Mouse (Mus musculus) liver, embryonic 15.5 days (tissue): ENCODE measurements around the gene Tmem100. TPM values are rescaled to one million over a fixed set of nuclear protein-coding genes. Genes with fewer than 3 reads are reported as not detected.

ENCODE experiments used
- ATAC-seq: fragments of 200-750 bp; cut with Nextera tagmentation; 2 replicates; pipeline ENCODE4 v1.8.0; 2017; ENCODE audit warnings: moderate number of reproducible peaks, mild to moderate bottlenecking, moderate library complexity; ENCODE audit not compliant: insufficient read depth
- H3K27ac ChIP-seq: fragments of 300-500 bp; sonication (generic); replicated peaks from 2 replicates; pipeline ENCODE4 v1.5.1; 2015; ENCODE audit warnings: mild to moderate bottlenecking, inconsistent platforms
- H3K27me3 ChIP-seq: fragments of 300-500 bp; sonication (generic); 2 replicates; pipeline ENCODE4 v1.6.1; 2015; ENCODE audit warnings: mild to moderate bottlenecking, inconsistent platforms
- H3K36me3 ChIP-seq: fragments of 300-500 bp; sonication (generic); replicated peaks from 2 replicates; pipeline ENCODE4 v1.6.1; 2015; ENCODE audit warnings: moderate library complexity, mild to moderate bottlenecking, inconsistent platforms
- H3K4me1 ChIP-seq: fragments of 300-500 bp; sonication (generic); replicated peaks from 2 replicates; pipeline ENCODE4 v1.6.1; 2015; ENCODE audit warnings: inconsistent platforms
- H3K4me2 ChIP-seq: fragments of 300-500 bp; sonication (generic); 2 replicates; pipeline ENCODE4 v1.6.1; 2015; ENCODE audit warnings: moderate library complexity, mild to moderate bottlenecking, inconsistent platforms
- H3K4me3 ChIP-seq: fragments of 300-500 bp; sonication (generic); replicated peaks from 2 replicates; pipeline ENCODE4 v1.5.1; 2015; ENCODE audit warnings: mild to moderate bottlenecking, inconsistent platforms
- H3K9ac ChIP-seq: fragments of 300-500 bp; sonication (generic); 2 replicates; pipeline ENCODE4 v1.6.1; 2015; ENCODE audit warnings: moderate library complexity, mild to moderate bottlenecking, inconsistent platforms
- H3K9me3 ChIP-seq: fragments of 300-500 bp; sonication (generic); replicated peaks from 2 replicates; pipeline ENCODE4 v1.6.1; 2016; ENCODE audit warnings: inconsistent platforms
- WGBS: fragments of 180-500 bp; shearing (Covaris S2); methylation state at CpG from one replicate; pipeline ENCODE4 v1.1.7; 2015; ENCODE audit warnings: mixed read lengths; ENCODE audit not compliant: insufficient replicate concordance; 5-methylcytosine and 5-hydroxymethylcytosine counted together
- polyA plus RNA-seq: library from polyadenylated mRNA; unstranded; fragments of >200 nt; fragmentation: Nextera tagmentation; extraction: Ambion mirVana; gene quantifications from 2 replicates; pipeline ENCODE4 v1.2.1, GENCODE M21; 2015

Gene Tmem100
- polyA plus RNA-seq, 1 experiment from 2014 or later, result 0.48 TPM

DNA sequence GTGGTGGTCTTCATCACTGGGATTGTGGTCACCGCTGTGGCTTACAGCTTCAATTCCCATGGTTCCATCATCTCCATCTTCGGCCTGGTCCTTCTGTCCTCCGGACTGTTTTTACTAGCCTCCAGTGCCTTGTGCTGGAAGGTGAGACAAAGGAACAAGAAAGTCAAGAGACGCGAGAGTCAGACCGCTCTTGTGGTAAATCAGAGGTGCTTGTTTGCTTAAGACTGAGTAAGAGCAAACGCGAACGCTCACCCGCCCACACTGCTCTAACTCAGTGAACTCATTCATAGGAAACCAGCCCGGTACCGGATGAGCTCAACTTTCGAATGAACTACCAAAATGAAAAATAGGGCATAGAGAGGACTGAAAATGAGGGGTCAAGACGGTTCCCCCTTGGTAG lies 5.4 kb downstream of the Tmem100 start:
- WGBS, result 68% methylated on average over 14 of the region's 14 CpGs
- no peak overlapping the region for H3K4me2 ChIP-seq
- ATAC-seq, result no peak
- no peak overlapping the region for H3K9ac ChIP-seq
- no peak overlapping the region for H3K27ac ChIP-seq
- peaks cover 27% of the 10 kb centered on the region for H3K27me3 ChIP-seq
- H3K9me3 ChIP-seq, result no peaks in the 10 kb centered on the region
- H3K4me3 ChIP-seq, result no peak overlapping the region
- no peaks in the 10 kb centered on the region for H3K36me3 ChIP-seq
- no peaks in the 10 kb centered on the region for H3K4me1 ChIP-seq

- peaks cover 18% of the 10 kb centered on the region for H3K27me3 ChIP-seq
- H3K9me3 ChIP-seq, result no peaks in the 10 kb centered on the region
- H3K36me3 ChIP-seq, result no peaks in the 10 kb centered on the region
- H3K4me3 ChIP-seq, result no peak overlapping the region
- ATAC-seq, result no peak
- WGBS, result 62% methylated on average over 4 of the region's 4 CpGs
- no peaks in the 10 kb centered on the region for H3K4me1 ChIP-seq
- H3K4me2 ChIP-seq, result no peak overlapping the region
- no peak overlapping the region for H3K27ac ChIP-seq
- H3K9ac ChIP-seq, result no peak overlapping the region
Measured at GRCm38 (mm10) chr11:90036416-90036815, 6.3 kb downstream of the Tmem100 start.

DNA sequence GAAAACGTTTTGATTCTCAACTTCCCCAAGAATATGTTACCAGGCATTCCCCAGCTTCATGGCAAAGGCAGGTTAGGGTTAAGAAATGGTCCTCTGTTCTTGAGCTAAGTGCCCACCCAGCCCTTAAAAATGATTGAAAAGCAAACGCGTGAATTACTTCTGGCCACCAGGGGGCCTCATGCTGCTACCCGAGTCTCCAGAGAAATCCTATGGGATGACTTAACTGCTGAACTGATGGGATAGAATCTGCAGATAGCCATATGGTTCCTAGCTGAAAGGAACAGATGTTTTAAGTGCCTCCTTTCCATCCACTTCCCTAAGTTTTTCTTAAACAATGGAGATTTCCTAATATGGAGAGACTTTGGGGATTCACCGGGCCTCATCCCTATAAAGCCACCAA lies 7.9 kb downstream of the Tmem100 start:
- ATAC-seq, result no peak
- no peaks in the 10 kb centered on the region for H3K9me3 ChIP-seq
- H3K36me3 ChIP-seq, result no peaks in the 10 kb centered on the region
- H3K9ac ChIP-seq, result no peak overlapping the region
- no peaks in the 10 kb centered on the region for H3K4me1 ChIP-seq
- WGBS, result 25% methylated on average over 5 of the region's 5 CpGs
- peaks cover 3% of the 10 kb centered on the region; the same call in 1 of the 2 replicates for H3K27me3 ChIP-seq
- H3K4me2 ChIP-seq, result no peak overlapping the region
- H3K4me3 ChIP-seq, result no peak overlapping the region
- no peak overlapping the region for H3K27ac ChIP-seq

GRCm38 (mm10) chr11:90044459-90044858 lies 14.3 kb downstream of the Tmem100 start:
- Histone ChIP-seq H3K27ac (no peak overlapping the region), H3K4me1 (no peaks in the 10 kb centered on the region), H3K27me3 (no peaks in the 10 kb centered on the region), H3K9me3 (no peaks in the 10 kb centered on the region), H3K4me3 (no peak overlapping the region), H3K4me2 (no peak overlapping the region), H3K36me3 (no peaks in the 10 kb centered on the region), H3K9ac (no peak overlapping the region)
- WGBS, result 63% methylated on average over 4 of the region's 4 CpGs
- no peak for ATAC-seq

GRCm38 (mm10) chr11:90046211-90046610 lies 16.1 kb downstream of the Tmem100 start:
- ATAC-seq, result no peak
- WGBS, result 32% methylated on average over 7 of the region's 7 CpGs
- H3K4me3 ChIP-seq, result no peak overlapping the region

GRCm38 (mm10) chr11:90047271-90047670 lies 17.1 kb downstream of the Tmem100 start:
- H3K4me1 ChIP-seq, result no peaks in the 10 kb centered on the region
- no peak overlapping the region for H3K9ac ChIP-seq
- no peak overlapping the region for H3K27ac ChIP-seq
- H3K9me3 ChIP-seq, result no peaks in the 10 kb centered on the region
- ATAC-seq, result no peak
- no peaks in the 10 kb centered on the region for H3K27me3 ChIP-seq
- H3K36me3 ChIP-seq, result no peaks in the 10 kb centered on the region
- no peak overlapping the region for H3K4me3 ChIP-seq
- no peak overlapping the region for H3K4me2 ChIP-seq
- WGBS, result 69% methylated on average over 9 of the region's 9 CpGs

More at GRCm38 (mm10) chr11:90046211-90046610, 16.1 kb downstream of the Tmem100 start:
- Histone ChIP-seq H3K4me1 (no peaks in the 10 kb centered on the region), H3K9me3 (no peaks in the 10 kb centered on the region), H3K36me3 (no peaks in the 10 kb centered on the region), H3K9ac (no peak overlapping the region), H3K27me3 (no peaks in the 10 kb centered on the region), H3K4me2 (no peak overlapping the region), H3K27ac (no peak overlapping the region)

DNA sequence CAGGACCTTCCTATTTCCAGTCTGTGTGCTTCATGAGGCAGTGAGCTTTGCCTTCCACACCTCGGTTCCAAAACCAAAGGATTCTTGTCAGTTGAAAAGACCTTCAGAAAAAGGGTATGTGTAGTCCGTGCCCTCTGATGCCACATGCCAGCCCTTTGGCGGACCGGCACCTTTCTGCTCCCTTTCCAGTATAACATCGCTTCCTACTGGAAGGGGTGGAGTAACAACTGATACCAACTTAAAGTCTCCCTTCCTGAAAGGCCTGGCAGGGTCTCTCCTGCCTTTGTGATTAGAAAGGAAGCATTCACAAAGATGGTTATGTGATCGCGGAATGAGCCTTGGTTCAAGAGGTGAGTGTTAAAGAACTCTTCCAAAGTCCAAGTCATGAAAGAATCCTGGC lies 19.9 kb downstream of the Tmem100 start:
- Histone ChIP-seq H3K4me1 (no peaks in the 10 kb centered on the region), H3K4me2 (no peak overlapping the region), H3K9ac (no peak overlapping the region), H3K27me3 (no peaks in the 10 kb centered on the region), H3K27ac (no peak overlapping the region), H3K4me3 (no peak overlapping the region), H3K9me3 (no peaks in the 10 kb centered on the region), H3K36me3 (no peaks in the 10 kb centered on the region)
- ATAC-seq, result no peak
- 68% methylated on average over 7 of the region's 7 CpGs for WGBS

GRCm38 (mm10) chr11:90052785-90053184 lies 22.6 kb downstream of the Tmem100 start:
- no peaks in the 10 kb centered on the region for H3K9me3 ChIP-seq
- no peaks in the 10 kb centered on the region for H3K4me1 ChIP-seq
- no peaks in the 10 kb centered on the region for H3K27me3 ChIP-seq
- no peaks in the 10 kb centered on the region for H3K36me3 ChIP-seq
- H3K9ac ChIP-seq, result no peak overlapping the region
- H3K4me2 ChIP-seq, result no peak overlapping the region
- H3K27ac ChIP-seq, result no peak overlapping the region
- no peak overlapping the region for H3K4me3 ChIP-seq
- 66% methylated on average over 7 of the region's 7 CpGs for WGBS
- ATAC-seq, result no peak

DNA sequence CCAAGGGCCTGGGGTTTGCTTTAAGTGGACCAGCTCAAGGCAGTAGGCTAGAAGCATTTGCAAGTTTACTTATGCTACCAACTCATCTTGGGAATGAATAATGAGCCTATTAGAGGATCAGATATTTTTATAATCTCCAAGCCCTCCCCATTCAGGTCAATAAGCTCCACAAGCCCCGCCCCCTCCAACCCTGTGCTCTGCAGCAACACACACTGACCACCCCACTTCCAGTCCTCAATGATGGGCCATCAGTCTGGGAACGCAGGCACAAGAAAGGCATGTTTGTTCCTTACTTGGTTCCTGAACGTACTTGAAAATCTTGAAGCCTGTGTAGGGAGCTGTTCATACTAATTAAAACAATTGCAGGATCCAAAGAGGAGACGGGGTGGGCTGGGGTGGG lies 23.7 kb downstream of the Tmem100 start:
- H3K9ac ChIP-seq, result no peak overlapping the region
- no peak overlapping the region for H3K4me3 ChIP-seq
- H3K4me2 ChIP-seq, result no peak overlapping the region
- no peak overlapping the region for H3K27ac ChIP-seq
- H3K9me3 ChIP-seq, result no peaks in the 10 kb centered on the region
- no peak for ATAC-seq
- no peaks in the 10 kb centered on the region for H3K4me1 ChIP-seq
- no peaks in the 10 kb centered on the region for H3K27me3 ChIP-seq
- no peaks in the 10 kb centered on the region for H3K36me3 ChIP-seq
- 54% methylated on average over 4 of the region's 4 CpGs for WGBS

- H3K27me3 ChIP-seq, result no peaks in the 10 kb centered on the region
- H3K4me1 ChIP-seq, result no peaks in the 10 kb centered on the region
- H3K4me3 ChIP-seq, result no peak overlapping the region
- H3K36me3 ChIP-seq, result no peaks in the 10 kb centered on the region
- H3K27ac ChIP-seq, result no peak overlapping the region
- 49% methylated on average over 7 of the region's 7 CpGs for WGBS
- H3K4me2 ChIP-seq, result no peak overlapping the region
- H3K9me3 ChIP-seq, result no peaks in the 10 kb centered on the region
- ATAC-seq, result no peak
- H3K9ac ChIP-seq, result no peak overlapping the region
Measured at GRCm38 (mm10) chr11:90054401-90054800, 24.3 kb downstream of the Tmem100 start.

DNA sequence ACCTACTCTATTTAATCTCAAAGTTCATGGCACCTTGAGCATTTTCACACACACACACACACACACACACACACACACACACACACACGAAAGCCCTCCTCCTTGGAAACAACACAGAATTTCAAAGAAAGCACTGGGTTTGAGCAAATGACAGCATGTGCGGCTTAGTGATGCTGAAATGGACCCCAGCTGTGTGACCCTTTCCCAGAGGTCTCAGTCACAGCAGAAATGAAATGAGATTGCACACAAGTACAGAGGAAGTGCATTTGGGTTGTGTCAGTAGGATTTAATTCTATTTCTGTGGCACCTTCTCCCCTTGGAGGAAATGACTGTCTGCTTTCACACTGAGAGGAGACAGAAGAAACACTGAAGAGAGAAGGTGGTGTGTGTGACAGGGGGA lies 26.9 kb downstream of the Tmem100 start:
- H3K27me3 ChIP-seq, result no peaks in the 10 kb centered on the region
- no peaks in the 10 kb centered on the region for H3K9me3 ChIP-seq
- no peak overlapping the region for H3K4me3 ChIP-seq
- no peak for ATAC-seq
- WGBS, result 52% methylated on average over 2 of the region's 2 CpGs
- no peak overlapping the region for H3K27ac ChIP-seq
- H3K4me2 ChIP-seq, result no peak overlapping the region
- no peaks in the 10 kb centered on the region for H3K4me1 ChIP-seq
- no peaks in the 10 kb centered on the region for H3K36me3 ChIP-seq
- H3K9ac ChIP-seq, result no peak overlapping the region

- no peaks in the 10 kb centered on the region for H3K9me3 ChIP-seq
- no peaks in the 10 kb centered on the region for H3K27me3 ChIP-seq
- no peaks in the 10 kb centered on the region for H3K4me1 ChIP-seq
- H3K27ac ChIP-seq, result no peak overlapping the region
- H3K36me3 ChIP-seq, result no peaks in the 10 kb centered on the region
- no peak overlapping the region for H3K4me3 ChIP-seq
- no peak overlapping the region for H3K9ac ChIP-seq
- H3K4me2 ChIP-seq, result no peak overlapping the region
- ATAC-seq, result no peak
Measured at GRCm38 (mm10) chr11:90059241-90059640, 29.1 kb downstream of the Tmem100 start.
